Mouse (Mus musculus) erythroblast, embryonic 14.5 days (primary cell): ENCODE data around the gene Trim2.

ENCODE experiments used
- GATA1 ChIP-seq: IDR thresholded peaks from 2 replicates; pipeline ENCODE4 v1.6.1; 2012; ENCODE audit warnings: low read length, inconsistent platforms, mixed read lengths
- TAL1 ChIP-seq: IDR thresholded peaks from 3 replicates; pipeline ENCODE4 v1.6.1; 2012; ENCODE audit warnings: low read length, inconsistent platforms, mixed read lengths

DNA sequence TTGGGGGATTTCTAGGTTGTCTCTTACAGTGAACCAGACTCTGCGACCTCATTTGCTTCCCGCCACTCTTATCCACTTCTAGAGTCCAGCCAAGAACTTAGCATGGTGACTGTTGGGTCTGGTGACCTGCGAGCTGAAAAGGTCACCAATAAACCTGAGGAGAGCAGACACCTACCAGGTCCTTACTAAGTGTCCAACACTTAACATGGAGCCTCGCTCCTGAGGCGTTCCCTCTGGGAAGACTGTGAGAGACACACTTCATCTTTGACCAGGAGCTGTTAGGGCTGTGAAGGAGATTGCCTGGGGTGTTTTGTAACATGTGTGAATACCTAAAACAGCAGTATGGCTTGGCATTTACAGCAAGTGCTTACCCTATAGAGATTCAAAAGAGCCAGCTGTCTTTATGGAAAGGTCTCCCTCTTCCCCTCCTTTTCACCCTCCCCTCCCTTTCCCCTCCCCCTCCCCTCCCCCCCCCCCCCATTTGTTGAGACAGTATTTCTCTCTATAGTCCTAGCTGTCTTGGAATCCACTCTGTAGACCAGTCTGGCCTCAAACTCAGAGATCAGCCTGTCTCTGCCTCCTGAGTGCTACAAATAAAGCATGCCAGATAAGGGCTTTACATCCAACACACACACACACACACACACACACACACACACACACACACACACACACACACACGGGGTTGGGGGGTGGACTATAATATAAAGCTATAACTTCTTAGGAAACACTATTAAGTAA lies 7.3 kb upstream of the Trim2 start:
- TF ChIP-seq GATA1 (no peak), TAL1 (no peak)
